ENCODE assay signal across 1 mouse cellular context in the genomic region with DNA sequence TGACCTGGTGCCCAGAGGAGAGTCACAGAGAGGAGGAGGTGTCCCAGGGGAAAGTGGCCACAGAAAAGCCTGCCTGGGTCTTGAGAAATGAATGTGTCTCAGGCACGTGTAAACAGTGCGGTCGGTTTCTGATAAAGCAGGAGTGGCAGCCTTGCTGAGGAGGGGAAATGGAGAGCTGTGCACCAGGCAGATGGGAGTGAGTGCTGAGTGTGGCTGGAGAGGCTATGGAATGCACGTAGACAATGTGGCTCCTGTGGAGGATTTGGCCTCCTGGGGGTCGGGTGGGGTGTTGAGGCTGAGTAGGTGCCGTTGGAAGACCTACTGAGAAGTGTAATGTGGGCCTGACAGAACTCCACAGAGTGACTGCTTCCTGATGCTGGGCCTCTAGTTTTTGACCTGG. TPM values are rescaled to one million over a fixed set of nuclear protein-coding genes. Genes with fewer than 3 reads are reported as not detected.
"Had no signal": no experiment of that assay in that cellular context is flagged by ENCODE, and none has a peak within 500 bp of the region (broad histone marks: within the 10 kb centered on the region; RNA-seq: fewer than 3 reads in every experiment).

No protein-coding gene starts in this region.

RNA-seq across cellular contexts. Expression of gene Fam228a, which starts 32.6 kb away (rescaled TPM):
- polyA plus RNA-seq: large intestine, adult 2 months had no signal
